Mouse (Mus musculus): ENCODE results near the gene Isl2. TPM values are rescaled to one million over a fixed set of nuclear protein-coding genes. Genes with fewer than 3 reads are reported as not detected.

Isl2 gene
- total and polyA plus RNA-seq, 2 experiments from 2014 or later: 0.39 TPM; not detected in 1

DNA sequence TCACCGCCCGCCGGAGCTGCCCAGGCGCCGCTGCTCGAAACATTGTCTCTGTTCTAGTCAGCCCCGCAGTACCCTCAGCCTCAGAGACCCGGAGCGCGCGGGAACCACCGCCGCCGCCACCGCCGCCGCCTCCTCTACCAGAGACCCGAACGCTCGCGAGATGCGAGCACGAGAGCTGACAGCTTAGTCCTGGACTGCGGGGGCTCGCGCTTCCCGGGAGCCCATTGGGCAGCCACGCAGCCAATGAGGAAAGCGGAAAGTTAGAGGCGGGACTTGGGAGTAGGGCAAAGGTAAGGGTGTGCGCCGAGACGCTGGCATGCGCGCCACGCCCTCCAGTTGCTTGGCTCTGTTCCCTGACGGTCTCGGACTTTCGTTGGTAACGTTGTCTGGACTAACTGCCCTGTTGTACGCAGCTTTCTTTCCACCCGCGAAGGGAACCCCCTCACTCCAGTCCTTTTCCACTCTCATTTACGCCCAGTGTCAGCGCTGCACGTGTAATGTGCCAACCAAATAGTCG, 26.4 kb upstream of the Isl2 start, which contains the start of gene Etfa:
TSS of gene Etfa (minus strand) at position 217 of the 517 bp plus-strand sequence.
- ATAC-seq (ENCODE audit: low FRiP score) (peak; percentile 100), DNase-seq (ENCODE audit: low spot score) (peak; percentile 97)
- Histone ChIP-seq H3K9ac (replicated peaks; ENCODE audit: low read length, poor library complexity, severe bottlenecking) (peak within 1 kb of the TSS; percentile 80), H3K36me3 (ENCODE audit: insufficient read depth, low read length) (no peaks in the 10 kb centered on the region), H3K27ac (ENCODE audit: low read depth, low read length) (peak within 1 kb of the TSS; percentile 66), H3K4me2 (ENCODE audit: low read depth, low read length, poor library complexity, severe bottlenecking) (peak within 1 kb of the TSS; percentile 98), H3K27me3 (ENCODE audit: insufficient read depth, low read length) (peaks cover 5% of the 10 kb centered on the region; the same call in 1 of the 2 replicates), H3K4me3 (ENCODE audit: low read depth, low read length) (peak within 1 kb of the TSS; percentile 79), H3K9me3 (ENCODE audit: low read length) (no peaks in the 10 kb centered on the region), H3K4me1 (ENCODE audit: insufficient read depth, low read length) (no peaks in the 10 kb centered on the region)
- no peak for TF ChIP-seq CTCF (IDR thresholded peaks at IDR 0.05)
- WGBS: under 1% methylated on average over 47 of the region's 47 CpGs

DNA sequence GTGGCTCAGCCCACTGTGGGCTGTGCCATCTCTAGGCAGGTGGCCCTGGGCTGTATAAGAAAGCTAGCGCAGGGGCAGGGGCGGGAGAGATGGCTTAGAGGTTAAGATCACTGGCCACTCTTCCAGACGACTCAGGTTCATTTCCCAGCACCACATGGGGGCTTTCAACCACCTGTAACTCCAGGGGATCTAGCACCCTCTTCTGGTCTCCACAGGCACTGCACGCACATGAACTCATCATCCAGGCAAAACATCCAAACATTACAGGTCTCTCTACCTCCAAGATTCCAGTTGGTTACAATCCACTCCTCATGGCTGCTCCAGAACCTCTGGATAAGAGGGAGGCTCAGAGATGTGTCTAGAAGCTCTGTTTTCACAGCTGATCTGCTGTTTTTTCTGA, 12.8 kb upstream of the Isl2 start:
- no peaks in the 10 kb centered on the region for H3K27me3 ChIP-seq (ENCODE audit: insufficient read depth, low read length)
- WGBS: 38% methylated on average over 4 of the region's 4 CpGs
- H3K4me3 ChIP-seq (ENCODE audit: low read depth, low read length): no peak overlapping the region
- no peaks in the 10 kb centered on the region for H3K36me3 ChIP-seq (ENCODE audit: insufficient read depth, low read length)
- H3K9ac ChIP-seq (replicated peaks; ENCODE audit: low read length, poor library complexity, severe bottlenecking): no peak overlapping the region
- TF ChIP-seq CTCF (IDR thresholded peaks at IDR 0.05): peak; percentile 38
- H3K27ac ChIP-seq (ENCODE audit: low read depth, low read length): no peak overlapping the region
- H3K4me2 ChIP-seq (ENCODE audit: low read depth, low read length, poor library complexity, severe bottlenecking): no peak overlapping the region
- H3K9me3 ChIP-seq (ENCODE audit: low read length): no peaks in the 10 kb centered on the region
- DNase-seq (ENCODE audit: low spot score) (no peak), ATAC-seq (ENCODE audit: low FRiP score) (no peak)
- H3K4me1 ChIP-seq (ENCODE audit: insufficient read depth, low read length): no peaks in the 10 kb centered on the region

DNA sequence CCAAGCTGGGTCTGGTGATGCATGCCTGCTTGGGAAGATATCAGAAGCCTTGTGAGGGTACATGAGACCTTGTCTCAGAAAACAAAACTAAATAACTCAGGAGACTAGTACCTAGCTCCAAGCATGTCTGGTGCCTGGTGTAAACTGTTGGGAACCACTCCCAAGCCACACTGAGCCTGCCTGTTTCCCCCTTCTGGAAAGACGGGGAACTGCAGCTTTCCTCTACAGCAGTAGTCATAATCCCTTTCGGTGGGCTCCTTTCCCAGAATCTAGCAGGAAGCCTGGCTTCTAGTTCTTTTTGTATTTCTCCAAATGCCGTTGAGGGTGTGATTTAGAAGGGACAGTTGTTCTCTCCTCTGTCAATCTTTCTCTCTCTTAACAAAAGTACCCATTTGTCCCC, 2.6 kb upstream of the Isl2 start:
- Histone ChIP-seq H3K4me2 (ENCODE audit: low read depth, low read length, poor library complexity, severe bottlenecking) (no peak overlapping the region), H3K4me3 (ENCODE audit: low read depth, low read length) (no peak overlapping the region), H3K4me1 (ENCODE audit: insufficient read depth, low read length) (no peaks in the 10 kb centered on the region), H3K27ac (ENCODE audit: low read depth, low read length) (no peak overlapping the region), H3K9ac (replicated peaks; ENCODE audit: low read length, poor library complexity, severe bottlenecking) (no peak overlapping the region), H3K27me3 (ENCODE audit: insufficient read depth, low read length) (peaks cover 36% of the 10 kb centered on the region), H3K36me3 (ENCODE audit: insufficient read depth, low read length) (no peaks in the 10 kb centered on the region), H3K9me3 (ENCODE audit: low read length) (no peaks in the 10 kb centered on the region)
- TF ChIP-seq CTCF (IDR thresholded peaks at IDR 0.05): peak; percentile 78
- peak; percentile 76 for DNase-seq (ENCODE audit: low spot score)
- 10% methylated on average over 3 of the region's 3 CpGs for WGBS
- ATAC-seq (ENCODE audit: low FRiP score): no peak

DNA sequence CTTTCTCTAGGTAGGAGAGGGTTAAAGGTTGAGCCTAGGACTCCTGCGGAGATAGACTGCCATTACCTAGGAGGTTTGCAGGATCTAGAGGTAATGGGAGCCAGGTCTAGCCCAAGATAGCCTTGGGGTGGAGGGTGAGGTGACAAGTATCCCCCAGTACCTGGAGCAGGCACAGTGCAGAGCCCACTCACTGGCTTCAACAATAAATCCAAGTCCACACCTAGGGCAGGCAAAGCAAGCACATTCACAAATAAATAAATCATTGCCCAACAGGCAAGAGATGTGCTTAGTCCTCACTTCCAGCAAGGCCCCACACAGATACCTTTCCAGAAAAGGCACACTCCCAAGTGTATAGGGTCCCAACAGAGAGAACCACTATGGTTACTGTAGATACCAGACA, 534 bp downstream of the Isl2 start:
- 19% methylated on average over 1 of the region's 1 CpGs for WGBS
- H3K27ac ChIP-seq (ENCODE audit: low read depth, low read length): no peak overlapping the region
- no peak overlapping the region for H3K4me3 ChIP-seq (ENCODE audit: low read depth, low read length)
- no peaks in the 10 kb centered on the region for H3K9me3 ChIP-seq (ENCODE audit: low read length)
- no peak for TF ChIP-seq CTCF (IDR thresholded peaks at IDR 0.05)
- no peaks in the 10 kb centered on the region for H3K4me1 ChIP-seq (ENCODE audit: insufficient read depth, low read length)
- no peak overlapping the region for H3K4me2 ChIP-seq (ENCODE audit: low read depth, low read length, poor library complexity, severe bottlenecking)
- DNase-seq (ENCODE audit: low spot score): no peak
- no peak for ATAC-seq (ENCODE audit: low FRiP score)
- H3K9ac ChIP-seq (replicated peaks; ENCODE audit: low read length, poor library complexity, severe bottlenecking): no peak overlapping the region
- peaks cover 47% of the 10 kb centered on the region for H3K27me3 ChIP-seq (ENCODE audit: insufficient read depth, low read length)
- no peaks in the 10 kb centered on the region for H3K36me3 ChIP-seq (ENCODE audit: insufficient read depth, low read length)

DNA sequence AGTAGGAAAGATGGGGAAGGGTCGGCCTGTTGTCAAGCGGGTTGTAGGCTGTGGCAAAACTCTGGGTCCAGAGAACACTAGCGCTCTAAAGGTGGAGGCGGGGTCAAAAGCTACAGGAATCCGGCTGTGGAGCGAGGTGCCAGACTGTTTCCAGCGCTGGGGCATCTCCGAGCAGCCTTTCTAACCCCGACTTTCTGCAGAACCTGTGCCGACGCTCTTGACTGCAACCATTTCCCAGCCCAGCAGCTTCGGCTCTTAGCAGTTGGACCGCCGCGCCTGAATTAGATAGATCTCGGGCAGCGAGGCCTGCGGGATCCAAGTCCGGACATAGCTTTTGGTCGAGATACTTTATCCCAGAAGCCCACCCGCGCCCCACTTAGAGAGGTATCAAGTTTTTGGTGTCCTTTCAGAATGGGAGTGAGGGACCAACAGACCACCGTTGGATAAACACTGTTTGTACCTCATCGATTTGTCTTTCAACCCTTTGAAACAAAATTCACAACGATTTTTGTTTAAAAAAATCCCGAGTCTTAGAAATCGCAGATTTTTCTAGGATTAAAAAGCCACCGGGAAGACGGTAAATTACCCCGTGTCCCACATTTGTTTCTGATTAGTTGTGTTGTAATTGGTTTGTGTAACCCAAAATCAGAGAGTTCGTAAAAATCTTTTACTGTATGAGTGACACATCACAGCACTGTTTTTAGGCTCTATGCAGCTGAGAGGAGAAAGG, 1.4 kb downstream of the Isl2 start:
- ATAC-seq (ENCODE audit: low FRiP score): no peak
- peaks cover 47% of the 10 kb centered on the region for H3K27me3 ChIP-seq (ENCODE audit: insufficient read depth, low read length)
- 4% methylated on average over 31 of the region's 31 CpGs for WGBS
- TF ChIP-seq CTCF (IDR thresholded peaks at IDR 0.05): no peak
- H3K9me3 ChIP-seq (ENCODE audit: low read length): no peaks in the 10 kb centered on the region
- H3K36me3 ChIP-seq (ENCODE audit: insufficient read depth, low read length): no peaks in the 10 kb centered on the region
- DNase-seq (ENCODE audit: low spot score): no peak
- no peak overlapping the region for H3K4me3 ChIP-seq (ENCODE audit: low read depth, low read length)
- no peak overlapping the region for H3K4me2 ChIP-seq (ENCODE audit: low read depth, low read length, poor library complexity, severe bottlenecking)
- H3K4me1 ChIP-seq (ENCODE audit: insufficient read depth, low read length): no peaks in the 10 kb centered on the region
- no peak overlapping the region for H3K9ac ChIP-seq (replicated peaks; ENCODE audit: low read length, poor library complexity, severe bottlenecking)
- H3K27ac ChIP-seq (ENCODE audit: low read depth, low read length): no peak overlapping the region

DNA sequence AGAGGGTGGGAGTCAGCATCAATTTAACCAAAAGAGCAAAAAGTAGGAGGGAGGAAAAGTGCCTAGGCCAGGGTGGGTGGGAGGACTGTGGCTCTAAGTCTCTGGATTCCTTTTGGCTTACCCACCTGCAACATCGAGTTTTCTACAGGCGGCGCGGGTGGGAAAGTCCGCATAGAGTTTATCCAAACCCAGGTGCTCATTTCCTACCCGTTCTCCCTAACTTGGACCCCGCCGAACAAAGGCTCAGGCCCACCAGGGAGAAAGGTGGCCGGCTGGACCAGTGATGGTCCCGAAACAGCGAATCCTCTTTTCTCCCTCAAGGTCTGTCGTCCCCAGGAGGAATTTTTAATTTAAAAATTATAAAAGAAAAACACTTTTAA, 1.9 kb downstream of the Isl2 start:
- no peak overlapping the region for H3K9ac ChIP-seq (replicated peaks; ENCODE audit: low read length, poor library complexity, severe bottlenecking)

More for the DNA sequence above, 1.9 kb downstream of the Isl2 start:
- Histone ChIP-seq H3K4me1 (ENCODE audit: insufficient read depth, low read length) (no peaks in the 10 kb centered on the region), H3K27me3 (ENCODE audit: insufficient read depth, low read length) (peaks cover 50% of the 10 kb centered on the region), H3K36me3 (ENCODE audit: insufficient read depth, low read length) (no peaks in the 10 kb centered on the region), H3K9me3 (ENCODE audit: low read length) (no peaks in the 10 kb centered on the region), H3K27ac (ENCODE audit: low read depth, low read length) (no peak overlapping the region), H3K4me2 (ENCODE audit: low read depth, low read length, poor library complexity, severe bottlenecking) (peak overlapping the region; percentile 48), H3K4me3 (ENCODE audit: low read depth, low read length) (peak overlapping the region; percentile 20; the same call in 1 of the 2 replicates)
- ATAC-seq (ENCODE audit: low FRiP score) (no peak), DNase-seq (ENCODE audit: low spot score) (no peak)
- TF ChIP-seq CTCF (IDR thresholded peaks at IDR 0.05): no peak
- 0% methylated on average over 12 of the region's 12 CpGs for WGBS
